Mouse (Mus musculus) CD4-positive, CD25-positive, alpha-beta regulatory T cell, adult 4 months (primary cell): ENCODE results near the gene Lmf1. TPM values are rescaled to one million over a fixed set of nuclear protein-coding genes. Genes with fewer than 3 reads are reported as not detected.

Source experiments
- ATAC-seq: one replicate; pipeline ENCODE4 v1.8.0; 2017
- polyA plus RNA-seq, 2 experiments: library from polyadenylated mRNA; unstranded; fragments of 100-300 nt; shearing (Covaris generic); gene quantifications; one replicate each; pipeline ENCODE4 v1.2.1; 2017

Gene Lmf1
- polyA plus RNA-seq, 2 experiments from 2014 or later, result 22.0 to 26.0 TPM

GRCm38 (mm10) chr17:25608137-25608785 lies 29.4 kb downstream of the Lmf1 start:
- ATAC-seq, result no peak

DNA sequence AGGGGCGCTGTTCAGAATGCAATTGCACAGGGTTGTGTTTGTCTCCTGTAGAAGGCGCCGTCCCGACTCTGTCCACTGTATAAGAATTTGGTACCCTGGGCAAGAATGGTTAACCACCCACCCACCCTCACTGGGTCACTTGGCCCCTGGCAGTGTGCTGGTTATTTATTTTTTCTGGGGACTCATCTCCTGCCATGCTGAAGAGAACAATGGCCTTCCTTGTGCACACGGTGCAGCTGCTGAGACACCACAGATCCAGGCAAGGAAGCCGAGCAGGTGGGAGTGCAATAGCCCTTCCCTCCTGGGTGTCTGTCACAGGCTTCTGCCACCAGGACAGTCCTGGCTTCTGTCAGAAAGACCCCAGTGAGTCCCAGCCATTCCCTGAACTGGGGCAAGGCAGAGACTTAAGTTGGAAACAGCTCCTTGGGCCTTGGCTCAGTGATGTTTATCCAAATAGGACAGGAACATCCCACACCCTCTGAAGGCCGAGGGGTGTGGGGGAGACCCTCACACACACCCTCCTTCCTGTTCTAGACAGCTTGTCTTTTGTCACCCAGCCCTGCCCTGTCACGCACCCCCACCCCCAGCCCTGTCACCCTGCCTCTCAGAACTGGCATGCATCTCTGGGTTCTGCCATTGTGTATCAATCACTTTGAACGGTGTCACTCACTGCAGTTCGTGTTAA lies 30.1 kb downstream of the Lmf1 start:
- no peak for ATAC-seq

GRCm38 (mm10) chr17:25609506-25609828 lies 30.6 kb downstream of the Lmf1 start:
- ATAC-seq, result no peak

DNA sequence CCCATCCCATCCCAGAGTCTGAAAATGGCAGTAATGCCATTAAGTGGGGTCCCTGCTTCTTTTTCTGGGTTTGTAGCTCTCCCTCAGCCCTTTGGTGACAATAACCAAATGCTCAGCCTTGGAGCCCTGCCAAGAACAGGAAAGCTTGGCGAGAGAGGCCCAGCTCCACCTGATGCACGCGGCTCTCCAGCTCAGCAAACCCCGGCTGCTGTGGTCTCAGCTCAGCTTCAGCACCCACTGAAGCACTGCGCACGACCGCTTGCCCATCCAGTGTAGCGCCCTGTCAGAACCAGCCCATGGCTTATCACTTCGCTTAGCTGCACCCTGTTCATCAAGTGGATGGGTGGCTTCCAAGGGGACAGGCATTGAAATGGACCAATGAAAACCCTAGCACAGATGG lies 31.3 kb downstream of the Lmf1 start:
- ATAC-seq, result no peak

- ATAC-seq, result no peak
These were observed 33.7 kb downstream of the Lmf1 start for GRCm38 (mm10) chr17:25612537-25612936.

- ATAC-seq, result no peak
These were observed 34.4 kb downstream of the Lmf1 start for GRCm38 (mm10) chr17:25613323-25613722.

GRCm38 (mm10) chr17:25614723-25615510 lies 36.0 kb downstream of the Lmf1 start:
- no peak for ATAC-seq

- ATAC-seq, result no peak
These were observed 39.7 kb downstream of the Lmf1 start for GRCm38 (mm10) chr17:25618508-25619056.

DNA sequence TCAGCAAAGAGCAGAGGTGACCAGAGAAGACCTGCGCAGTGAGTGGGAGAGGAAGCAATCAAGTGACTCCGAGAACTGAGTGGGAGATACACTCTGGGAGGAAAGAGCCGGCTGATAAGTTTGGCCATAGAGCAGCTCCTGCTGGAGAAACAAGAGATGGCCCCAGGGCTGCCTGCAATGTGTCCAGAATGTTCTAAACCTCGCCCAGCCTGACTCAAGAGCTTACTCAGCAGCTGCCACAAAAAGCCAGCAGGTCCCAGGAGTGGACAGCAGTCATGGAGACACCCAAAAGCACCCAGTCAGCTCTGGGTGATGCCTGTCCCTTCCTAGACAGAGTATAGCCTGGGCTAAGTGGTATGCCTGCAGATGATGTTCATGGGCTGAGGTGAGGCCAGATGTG lies 44.6 kb downstream of the Lmf1 start:
- ATAC-seq, result no peak

- ATAC-seq, result no peak
These were observed 45.0 kb downstream of the Lmf1 start for GRCm38 (mm10) chr17:25623935-25624334.

DNA sequence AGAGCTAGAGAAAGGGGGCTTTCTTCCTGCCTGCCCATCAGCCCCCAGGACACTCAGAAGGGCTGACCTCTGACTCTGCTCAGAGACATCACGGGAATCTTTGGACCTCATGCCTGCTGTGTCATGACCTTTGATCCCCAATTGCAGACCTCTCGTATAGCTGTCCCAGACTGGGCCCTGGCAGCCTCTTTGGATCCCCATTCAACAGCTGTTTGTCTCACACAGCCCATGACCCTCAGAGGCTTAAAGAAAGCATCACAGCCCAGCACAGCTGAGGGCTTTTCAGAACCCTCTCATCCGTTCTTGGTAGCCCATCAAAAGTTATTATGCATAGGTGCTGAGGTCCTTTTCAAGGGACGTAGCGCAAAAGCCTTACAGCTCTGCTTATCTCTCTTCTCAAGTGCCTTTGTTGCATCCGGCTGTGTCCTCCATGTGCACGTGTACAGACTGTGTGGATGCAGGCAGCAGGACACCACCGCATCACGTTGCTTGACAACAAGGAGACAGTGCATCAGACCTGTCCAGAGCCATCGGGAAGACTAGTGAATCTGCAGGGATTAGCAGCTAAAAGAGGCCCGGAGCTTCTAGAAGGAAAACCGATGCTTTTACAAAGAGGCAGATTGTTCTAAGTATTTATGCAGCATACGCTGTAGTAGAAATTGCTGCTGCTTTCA lies 45.7 kb downstream of the Lmf1 start:
- no peak for ATAC-seq

DNA sequence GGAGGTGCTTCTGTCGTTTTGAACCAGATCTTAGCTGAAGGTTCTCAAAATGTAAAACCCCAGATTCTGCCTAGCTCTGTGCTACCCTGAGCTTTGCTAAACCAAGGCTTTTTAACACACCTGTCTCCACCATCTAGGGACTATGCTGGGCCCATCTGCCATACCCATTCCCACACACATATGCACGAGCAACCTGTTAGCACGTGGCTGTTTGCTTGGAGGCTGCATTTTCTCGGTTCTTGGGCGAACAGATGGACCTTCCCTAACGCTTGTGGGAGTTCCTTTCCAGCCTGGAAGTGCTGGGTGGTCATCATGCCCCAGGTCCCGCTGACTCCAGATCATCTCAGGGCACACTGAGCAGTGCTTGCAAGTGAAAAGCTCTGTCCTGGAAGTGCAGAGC lies 46.4 kb downstream of the Lmf1 start:
- ATAC-seq, result no peak

- no peak for ATAC-seq
These were observed 47.5 kb downstream of the Lmf1 start for GRCm38 (mm10) chr17:25626196-25627043.

DNA sequence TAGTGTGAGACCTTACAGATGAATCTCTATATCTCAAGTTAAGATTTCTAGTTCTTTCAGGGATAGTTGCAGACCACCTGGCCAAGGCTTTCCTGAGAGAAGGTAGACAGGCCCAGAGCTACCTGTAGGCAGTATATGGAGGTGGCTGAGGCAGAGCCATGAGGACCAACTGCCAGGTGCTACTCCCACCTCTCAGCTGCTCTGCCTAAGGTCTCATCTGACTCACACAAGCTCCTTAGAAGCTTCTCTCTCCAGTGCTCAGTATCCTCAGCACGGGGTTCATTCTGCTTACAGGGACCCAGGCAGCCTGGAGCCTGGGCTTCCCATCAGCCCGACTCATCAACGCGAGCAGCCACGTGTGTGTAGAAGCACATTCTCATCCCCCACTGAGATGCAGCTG lies 51.4 kb downstream of the Lmf1 start:
- ATAC-seq, result no peak

- ATAC-seq, result no peak
These were observed 55.2 kb downstream of the Lmf1 start for GRCm38 (mm10) chr17:25634070-25634469.

DNA sequence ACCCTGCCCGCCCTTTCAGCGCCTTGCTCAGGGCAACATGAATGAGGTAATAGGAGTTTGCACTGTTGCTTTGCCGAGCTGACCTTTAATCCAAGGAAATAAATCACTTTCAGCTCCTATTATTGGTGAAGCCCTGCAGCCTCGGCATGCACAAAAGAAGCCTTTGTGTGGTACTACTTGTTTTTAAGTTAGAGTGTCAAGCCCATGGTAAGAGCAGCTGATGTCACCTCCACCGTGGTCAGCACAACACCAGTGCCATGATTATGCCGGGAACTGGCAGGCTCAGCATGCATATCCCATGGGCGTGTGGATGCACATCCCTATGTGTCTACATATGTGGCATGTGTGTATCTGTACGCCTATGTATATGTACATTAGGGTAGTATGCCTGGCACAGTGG lies 56.5 kb downstream of the Lmf1 start:
- ATAC-seq, result no peak

GRCm38 (mm10) chr17:25635806-25636205 lies 56.9 kb downstream of the Lmf1 start:
- ATAC-seq, result no peak

DNA sequence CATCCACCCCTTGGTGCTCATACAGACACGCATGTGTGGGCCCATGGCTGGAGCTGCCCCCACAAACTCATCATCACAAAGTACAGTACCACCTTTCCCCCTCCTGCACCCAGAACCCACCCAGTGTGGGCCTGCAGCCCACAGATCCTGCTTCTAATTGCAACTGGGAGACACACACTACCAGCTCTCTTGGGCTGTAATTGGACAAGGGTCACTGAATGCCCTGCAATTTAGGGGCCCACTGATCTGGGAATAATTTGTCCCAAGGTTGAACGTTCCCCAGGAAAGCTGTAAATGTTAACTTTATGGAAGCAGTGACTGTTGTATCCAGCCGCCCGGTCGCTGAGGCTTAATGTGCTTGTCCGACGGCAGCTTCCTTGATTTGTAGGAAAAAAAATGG lies 59.1 kb downstream of the Lmf1 start:
- no peak for ATAC-seq

DNA sequence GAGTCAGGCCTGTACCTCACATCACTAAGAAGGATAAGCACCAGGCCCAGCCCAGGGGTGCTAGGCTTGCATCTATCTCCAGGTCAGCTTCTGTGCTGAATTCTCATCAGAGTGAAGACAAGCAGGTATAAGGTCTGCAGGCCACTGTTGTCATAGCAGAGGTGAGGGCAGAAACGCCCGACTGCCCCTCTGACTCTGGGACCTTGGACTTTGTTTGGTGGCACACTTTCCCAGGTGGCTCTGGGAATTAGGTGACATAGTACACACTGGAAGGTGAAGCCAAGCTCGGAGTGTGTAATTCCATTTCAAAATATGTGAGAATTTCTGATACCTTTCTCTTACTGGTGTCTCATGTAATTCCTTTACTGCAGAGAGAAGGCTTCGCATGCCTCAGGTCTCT lies 59.6 kb downstream of the Lmf1 start:
- ATAC-seq, result no peak

- ATAC-seq, result no peak
These were observed 62.1 kb downstream of the Lmf1 start for GRCm38 (mm10) chr17:25640956-25641355.

DNA sequence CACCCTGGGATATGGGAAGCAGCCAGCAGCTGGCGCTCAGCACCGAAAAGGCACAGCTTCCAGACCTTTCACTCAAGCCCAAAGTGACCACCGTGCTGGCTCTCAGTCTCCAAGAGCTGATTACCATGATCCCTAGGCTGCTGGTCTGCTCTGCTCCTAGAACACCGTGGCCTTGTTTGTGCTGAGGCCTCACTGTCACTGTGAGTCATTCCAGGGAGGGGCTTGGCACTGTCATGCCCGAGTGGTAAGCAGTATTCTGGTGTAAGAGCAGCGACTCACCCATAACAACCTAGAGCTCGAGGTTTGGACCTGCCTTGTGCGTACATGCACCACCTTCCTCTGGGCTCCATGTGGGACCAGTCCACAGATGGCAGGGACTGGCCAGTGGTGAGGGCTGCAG lies 63.1 kb downstream of the Lmf1 start:
- no peak for ATAC-seq
